Mouse (Mus musculus): ENCODE data around the gene Pidd1. TPM values are rescaled to one million over a fixed set of nuclear protein-coding genes. Genes with fewer than 3 reads are reported as not detected.

The Pidd1 gene
- total and polyA plus RNA-seq, 3 experiments = 5.8 to 24.9 (median 7.8) TPM

DNA sequence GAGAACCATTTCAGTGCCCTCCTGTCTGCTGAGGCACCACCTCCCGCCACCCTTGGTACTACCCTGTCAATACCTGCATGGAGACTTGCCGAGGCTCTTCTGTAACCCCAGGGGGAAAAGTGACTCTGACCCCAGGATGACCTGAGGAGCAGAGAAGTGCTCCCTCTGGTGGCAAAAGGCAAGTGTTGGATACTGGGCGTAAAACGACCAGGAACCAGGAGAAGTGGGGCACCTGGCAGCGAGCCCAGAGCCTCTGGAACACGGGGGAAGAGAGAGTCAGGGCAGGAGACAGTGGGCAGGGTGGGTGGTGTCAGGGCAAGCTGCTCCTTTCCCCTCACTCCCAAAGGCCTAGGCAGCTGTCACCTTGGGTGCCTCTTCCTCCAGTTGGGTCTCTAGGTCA lies 3.2 kb downstream of the Pidd1 start:
- no peaks in the 10 kb centered on the region for H3K27me3 ChIP-seq (replicated peaks)
- in situ Hi-C loops (cut with MboI; ENCODE audit: low pct_ligation_motif_present, low pct_unique_long_range_greater_than_20kb, low sequenced_read_pairs) (no loop called here), dilution Hi-C loops (cut with MboI; ENCODE audit: extremely low pct_ligation_motif_present, extremely low pct_unique_long_range_greater_than_20kb, low sequenced_read_pairs) (no loop called here)
- H3K4me2 ChIP-seq (ENCODE audit: insufficient read depth, low read depth, poor library complexity, severe bottlenecking) = no peak overlapping the region
- H3K9ac ChIP-seq (ENCODE audit: insufficient read depth, low read depth) = no peak overlapping the region
- TF ChIP-seq TBP (conservative IDR thresholded peaks at IDR 0.05; ENCODE audit: low read depth, low read length) (no peak), ZC3H11A (IDR thresholded peaks at IDR 0.05; ENCODE audit: low read depth, low read length) (no peak), SMC3 (IDR thresholded peaks at IDR 0.05; ENCODE audit: low read depth, low read length) (peak; percentile 59), RAD21 (IDR thresholded peaks at IDR 0.05; ENCODE audit: low read depth, low read length) (peak; percentile 37), CTCF (conservative IDR thresholded peaks at IDR 0.05 in 1 of 2, IDR thresholded peaks at IDR 0.05 in 1 of 2; ENCODE audit: low read depth in 2 of 2, low read length in 2 of 2) (peak; percentile 71 to 76)
- H3K4me1 ChIP-seq (ENCODE audit: control insufficient read depth in 1 of 2, insufficient read depth in 2 of 2) = peaks cover 22 to 57% of the 10 kb centered on the region in 2 experiments
- DNase-seq (ENCODE audit: extremely low read depth) = peak; percentile 72
- peaks cover 19% of the 10 kb centered on the region for H3K79me2 ChIP-seq (replicated peaks; ENCODE audit: control insufficient read depth, extremely low read depth, insufficient read depth, poor library complexity, severe bottlenecking)
- peaks cover 43 to 53% of the 10 kb centered on the region in 2 experiments for H3K36me3 ChIP-seq (replicated peaks in 1 of 2; ENCODE audit: control insufficient read depth in 1 of 2, insufficient read depth in 1 of 2, low read length in 1 of 2)
- H3K9me3 ChIP-seq (replicated peaks; ENCODE audit: low read length) = no peaks in the 10 kb centered on the region
- no peak overlapping the region for H3K27ac ChIP-seq (ENCODE audit: insufficient read depth, low read depth)
- no peak overlapping the region for H3K4me3 ChIP-seq (replicated peaks in 1 of 3; ENCODE audit: low read depth in 2 of 3, low read length in 2 of 3, poor library complexity in 1 of 3)

DNA sequence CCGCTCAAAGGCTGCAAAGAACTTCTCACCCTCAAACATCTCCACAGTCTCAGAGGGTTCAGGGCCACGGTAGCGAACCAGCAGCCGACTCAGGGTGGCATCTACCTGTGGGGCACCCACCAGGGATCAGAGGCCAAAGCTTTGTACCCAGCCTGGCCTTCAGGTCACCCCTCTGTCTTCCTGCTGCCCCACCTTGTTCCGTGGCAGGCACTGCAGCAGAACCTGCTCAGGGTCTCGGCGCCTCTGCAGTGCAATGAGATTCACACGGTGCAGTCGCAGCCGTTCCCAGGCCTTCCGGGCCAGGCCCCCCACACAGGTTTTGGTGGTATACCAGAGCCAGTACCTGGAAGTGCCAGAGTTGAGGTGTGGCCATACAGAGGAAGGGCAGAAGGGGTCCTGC lies 4.0 kb downstream of the Pidd1 start:
- no peaks in the 10 kb centered on the region for H3K27me3 ChIP-seq (replicated peaks)
- H3K27ac ChIP-seq (ENCODE audit: insufficient read depth, low read depth) = no peak overlapping the region
- peaks cover 43 to 53% of the 10 kb centered on the region in 2 experiments for H3K36me3 ChIP-seq (replicated peaks in 1 of 2; ENCODE audit: control insufficient read depth in 1 of 2, insufficient read depth in 1 of 2, low read length in 1 of 2)
- no peak overlapping the region for H3K4me3 ChIP-seq (replicated peaks in 1 of 3; ENCODE audit: low read depth in 2 of 3, low read length in 2 of 3, poor library complexity in 1 of 3)
- H3K4me1 ChIP-seq (ENCODE audit: control insufficient read depth in 1 of 2, insufficient read depth in 2 of 2) = peaks cover 23 to 60% of the 10 kb centered on the region in 2 experiments
- in situ Hi-C loops (cut with MboI; ENCODE audit: low pct_ligation_motif_present, low pct_unique_long_range_greater_than_20kb, low sequenced_read_pairs) = no loop called here
- no peak overlapping the region for H3K4me2 ChIP-seq (ENCODE audit: insufficient read depth, low read depth, poor library complexity, severe bottlenecking)
- DNase-seq (ENCODE audit: extremely low read depth) = no peak
- H3K9me3 ChIP-seq (replicated peaks; ENCODE audit: low read length) = no peaks in the 10 kb centered on the region
- H3K79me2 ChIP-seq (replicated peaks; ENCODE audit: control insufficient read depth, extremely low read depth, insufficient read depth, poor library complexity, severe bottlenecking) = peaks cover 21% of the 10 kb centered on the region
- TF ChIP-seq POLR2AphosphoS2 (IDR thresholded peaks at IDR 0.05; ENCODE audit: low read depth, low read length) (no peak), ZKSCAN1 (IDR thresholded peaks at IDR 0.05; ENCODE audit: borderline replicate concordance, low read depth, low read length) (no peak), USF1 (IDR thresholded peaks at IDR 0.05; ENCODE audit: low read depth, low read length) (no peak), GABPA (IDR thresholded peaks at IDR 0.05; ENCODE audit: insufficient replicate concordance, low read depth, low read length) (no peak), MYC (IDR thresholded peaks at IDR 0.05; ENCODE audit: low read depth, low read length) (no peak), ELF1 (IDR thresholded peaks at IDR 0.05; ENCODE audit: low read depth, low read length) (no peak)
- dilution Hi-C loops (cut with MboI; ENCODE audit: extremely low pct_ligation_motif_present, extremely low pct_unique_long_range_greater_than_20kb, low sequenced_read_pairs) = no loop called here
- no peak overlapping the region for H3K9ac ChIP-seq (ENCODE audit: insufficient read depth, low read depth)

DNA sequence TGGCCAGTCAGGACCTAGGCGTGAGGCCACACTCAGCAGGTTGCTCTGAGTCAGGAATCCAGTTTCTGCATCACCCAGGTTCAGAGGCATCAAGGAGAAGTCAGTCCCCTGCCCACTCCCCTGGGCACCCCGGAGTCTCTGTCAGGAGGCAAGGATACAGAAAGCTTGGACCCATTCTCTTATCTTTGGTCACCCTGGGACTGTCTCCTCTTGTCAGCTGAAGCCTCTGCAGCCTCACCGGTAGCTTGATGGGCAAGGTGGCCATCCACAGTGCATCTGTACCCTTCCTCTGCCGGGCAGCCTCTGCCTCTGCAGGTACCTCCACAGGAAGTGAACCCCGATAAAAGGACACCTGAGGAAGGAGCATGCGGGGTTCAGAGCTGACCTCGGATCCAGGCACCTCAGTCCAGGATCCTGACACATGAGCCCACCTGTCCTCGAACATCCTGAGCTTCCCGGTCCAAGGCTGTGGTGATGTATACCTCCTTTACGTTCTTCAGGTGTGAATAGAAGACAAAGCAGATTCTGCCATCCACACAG lies 4.6 kb downstream of the Pidd1 start:
- Histone ChIP-seq H3K27ac (ENCODE audit: insufficient read depth, low read depth) (no peak overlapping the region), H3K9ac (ENCODE audit: insufficient read depth, low read depth) (no peak overlapping the region), H3K4me1 (ENCODE audit: control insufficient read depth in 1 of 2, insufficient read depth in 2 of 2) (peaks cover 27 to 60% of the 10 kb centered on the region in 2 experiments), H3K9me3 (replicated peaks; ENCODE audit: low read length) (no peaks in the 10 kb centered on the region), H3K27me3 (replicated peaks) (no peaks in the 10 kb centered on the region), H3K4me2 (ENCODE audit: insufficient read depth, low read depth, poor library complexity, severe bottlenecking) (no peak overlapping the region), H3K4me3 (replicated peaks in 1 of 3; ENCODE audit: low read depth in 2 of 3, low read length in 2 of 3, poor library complexity in 1 of 3) (no peak overlapping the region), H3K36me3 (replicated peaks in 1 of 2; ENCODE audit: control insufficient read depth in 1 of 2, insufficient read depth in 1 of 2, low read length in 1 of 2) (peaks cover 43 to 53% of the 10 kb centered on the region in 2 experiments), H3K79me2 (replicated peaks; ENCODE audit: control insufficient read depth, extremely low read depth, insufficient read depth, poor library complexity, severe bottlenecking) (peaks cover 21% of the 10 kb centered on the region)
- TF ChIP-seq MXI1 (IDR thresholded peaks at IDR 0.05; ENCODE audit: low read depth, low read length) (no peak), MEF2A (IDR thresholded peaks at IDR 0.05; ENCODE audit: borderline replicate concordance, low read depth, low read length) (no peak), ETS1 (conservative IDR thresholded peaks at IDR 0.05; ENCODE audit: low read depth, low read length) (no peak), SMC3 (IDR thresholded peaks at IDR 0.05; ENCODE audit: low read depth, low read length) (no peak), POLR2A (IDR thresholded peaks at IDR 0.05; ENCODE audit: low read depth, low read length) (no peak), NELFE (IDR thresholded peaks at IDR 0.05; ENCODE audit: low read depth, low read length) (no peak), E2F4 (IDR thresholded peaks at IDR 0.05; ENCODE audit: insufficient replicate concordance, low read depth, low read length) (no peak), JUN (IDR thresholded peaks at IDR 0.05; ENCODE audit: insufficient read depth, low read depth, low read length) (no peak), POLR2AphosphoS2 (IDR thresholded peaks at IDR 0.05; ENCODE audit: low read depth, low read length) (no peak), TBP (conservative IDR thresholded peaks at IDR 0.05; ENCODE audit: low read depth, low read length) (no peak), NRF1 (IDR thresholded peaks at IDR 0.05; ENCODE audit: low read depth, low read length) (no peak)
- in situ Hi-C loops (cut with MboI; ENCODE audit: low pct_ligation_motif_present, low pct_unique_long_range_greater_than_20kb, low sequenced_read_pairs) = no loop called here
- no peak for DNase-seq (ENCODE audit: extremely low read depth)
- dilution Hi-C loops (cut with MboI; ENCODE audit: extremely low pct_ligation_motif_present, extremely low pct_unique_long_range_greater_than_20kb, low sequenced_read_pairs) = no loop called here

Measured in CH12.LX (cell line).